Mouse (Mus musculus): ENCODE data around the gene Fam81a. TPM values are rescaled to one million over a fixed set of nuclear protein-coding genes. Genes with fewer than 3 reads are reported as not detected.
A peak's percentile ranks its signal among the peaks of the same experiment; 100 is the strongest.

Gene Fam81a
- polyA plus RNA-seq, 1 experiment from 2014 or later, result 7.2 TPM

GRCm38 (mm10) chr9:70077170-70077569 lies 65.2 kb downstream of the Fam81a start:
- 76% methylated on average over 7 of the region's 7 CpGs for whole genome bisulfite sequencing

GRCm38 (mm10) chr9:70072387-70072786 lies 70.0 kb downstream of the Fam81a start:
- Histone ChIP-seq H3K27ac (no peak overlapping the region), H3K9me3 (no peaks in the 10 kb centered on the region), H3K27me3 (ENCODE audit: insufficient read depth, poor library complexity, severe bottlenecking) (no peaks in the 10 kb centered on the region), H3K36me3 (no peaks in the 10 kb centered on the region), H3K4me3 (no peak overlapping the region), H3K4me1 (replicated peaks) (peaks cover 13% of the 10 kb centered on the region)
- 89% methylated on average over 8 of the region's 8 CpGs for WGBS
- DNase-seq (ENCODE audit: low spot score), result no peak

More at GRCm38 (mm10) chr9:70077170-70077569, 65.2 kb downstream of the Fam81a start:
- Histone ChIP-seq H3K9me3 (no peaks in the 10 kb centered on the region), H3K27me3 (ENCODE audit: insufficient read depth, poor library complexity, severe bottlenecking) (no peaks in the 10 kb centered on the region), H3K4me3 (no peak overlapping the region), H3K36me3 (no peaks in the 10 kb centered on the region), H3K27ac (no peak overlapping the region), H3K4me1 (replicated peaks) (no peaks in the 10 kb centered on the region)
- no peak for DNase-seq (ENCODE audit: low spot score)

- Histone ChIP-seq H3K36me3 (no peaks in the 10 kb centered on the region), H3K4me1 (replicated peaks) (peaks cover 13% of the 10 kb centered on the region), H3K27me3 (ENCODE audit: insufficient read depth, poor library complexity, severe bottlenecking) (no peaks in the 10 kb centered on the region), H3K27ac (no peak overlapping the region), H3K4me3 (no peak overlapping the region), H3K9me3 (no peaks in the 10 kb centered on the region)
- WGBS, result 66% methylated on average over 8 of the region's 8 CpGs
- peak; percentile 17 for DNase-seq (ENCODE audit: low spot score)
Observed at GRCm38 (mm10) chr9:70069961-70070435, 72.4 kb downstream of the Fam81a start.

- Histone ChIP-seq H3K27me3 (ENCODE audit: insufficient read depth, poor library complexity, severe bottlenecking) (no peaks in the 10 kb centered on the region), H3K27ac (no peak overlapping the region), H3K4me3 (no peak overlapping the region), H3K9me3 (no peaks in the 10 kb centered on the region), H3K36me3 (no peaks in the 10 kb centered on the region), H3K4me1 (replicated peaks) (peaks cover 13% of the 10 kb centered on the region)
- WGBS, result 91% methylated on average over 3 of the region's 3 CpGs
- no peak for DNase-seq (ENCODE audit: low spot score)
Observed at GRCm38 (mm10) chr9:70067497-70067896, 74.9 kb downstream of the Fam81a start.

GRCm38 (mm10) chr9:70062012-70062411 lies 80.3 kb downstream of the Fam81a start:
- WGBS, result 88% methylated on average over 3 of the region's 3 CpGs

GRCm38 (mm10) chr9:70053411-70053810 lies 88.9 kb downstream of the Fam81a start:
- H3K4me3 ChIP-seq, result no peak overlapping the region
- no peak overlapping the region for H3K27ac ChIP-seq
- H3K4me1 ChIP-seq (replicated peaks), result peaks cover 24% of the 10 kb centered on the region
- H3K27me3 ChIP-seq (ENCODE audit: insufficient read depth, poor library complexity, severe bottlenecking), result no peaks in the 10 kb centered on the region
- WGBS, result 60% methylated on average over 3 of the region's 3 CpGs
- H3K9me3 ChIP-seq, result peaks cover 4% of the 10 kb centered on the region; the same call in 1 of the 2 replicates
- DNase-seq (ENCODE audit: low spot score), result no peak
- no peaks in the 10 kb centered on the region for H3K36me3 ChIP-seq

More at GRCm38 (mm10) chr9:70062012-70062411, 80.3 kb downstream of the Fam81a start:
- no peak overlapping the region for H3K27ac ChIP-seq
- no peak for DNase-seq (ENCODE audit: low spot score)
- no peaks in the 10 kb centered on the region for H3K27me3 ChIP-seq (ENCODE audit: insufficient read depth, poor library complexity, severe bottlenecking)
- H3K36me3 ChIP-seq, result no peaks in the 10 kb centered on the region
- no peak overlapping the region for H3K4me3 ChIP-seq
- H3K4me1 ChIP-seq (replicated peaks), result no peaks in the 10 kb centered on the region
- H3K9me3 ChIP-seq, result no peaks in the 10 kb centered on the region

DNA sequence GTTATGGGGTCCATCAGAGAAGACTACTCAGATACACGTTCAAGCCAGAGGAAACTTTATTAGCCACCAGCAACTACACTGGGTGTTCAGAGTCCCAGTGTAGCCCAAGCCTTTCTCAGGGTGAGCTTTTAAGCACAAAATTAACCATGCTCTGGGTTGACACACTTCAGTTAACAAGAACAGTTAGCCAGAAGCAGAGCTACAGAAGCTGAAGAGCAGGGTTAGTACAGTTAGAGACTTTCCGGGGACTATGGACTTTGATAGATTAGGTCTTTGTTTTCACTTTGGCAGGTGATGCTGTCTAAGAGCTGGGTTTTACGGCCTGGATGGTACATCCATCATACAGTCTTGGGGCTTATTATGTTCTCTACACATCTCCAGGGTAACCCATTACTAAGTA lies 89.6 kb downstream of the Fam81a start:
- Histone ChIP-seq H3K27ac (no peak overlapping the region), H3K27me3 (ENCODE audit: insufficient read depth, poor library complexity, severe bottlenecking) (no peaks in the 10 kb centered on the region), H3K9me3 (peaks cover 4% of the 10 kb centered on the region; the same call in 1 of the 2 replicates), H3K36me3 (no peaks in the 10 kb centered on the region), H3K4me3 (no peak overlapping the region), H3K4me1 (replicated peaks) (peaks cover 30% of the 10 kb centered on the region)
- WGBS, result 76% methylated on average over 3 of the region's 3 CpGs
- no peak for DNase-seq (ENCODE audit: low spot score)

DNA sequence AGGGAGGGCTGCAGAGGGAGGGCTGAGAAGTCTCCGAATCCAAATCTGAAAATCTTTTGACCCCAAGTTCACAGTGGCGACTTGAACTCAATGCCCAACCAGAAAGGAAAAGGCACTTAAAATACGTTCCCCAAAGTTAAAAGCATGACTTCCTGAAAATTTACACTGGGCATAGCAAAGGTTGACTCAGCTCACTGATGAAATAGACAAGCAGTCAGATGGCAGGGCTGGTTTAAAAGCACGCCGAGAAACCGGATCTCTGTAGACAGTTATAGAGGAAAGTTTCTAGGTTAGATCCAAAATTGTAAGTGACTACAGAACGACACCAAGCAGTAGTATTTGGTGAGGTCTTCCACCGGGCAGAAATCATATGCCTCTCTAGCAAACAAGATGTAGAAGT lies 92.5 kb downstream of the Fam81a start:
- H3K4me3 ChIP-seq, result no peak overlapping the region
- no peak for DNase-seq (ENCODE audit: low spot score)
- no peaks in the 10 kb centered on the region for H3K9me3 ChIP-seq
- H3K4me1 ChIP-seq (replicated peaks), result peaks cover 32% of the 10 kb centered on the region
- no peaks in the 10 kb centered on the region for H3K36me3 ChIP-seq
- H3K27me3 ChIP-seq (ENCODE audit: insufficient read depth, poor library complexity, severe bottlenecking), result no peaks in the 10 kb centered on the region
- peak overlapping the region; percentile 56 for H3K27ac ChIP-seq
- 55% methylated on average over 8 of the region's 8 CpGs for WGBS

GRCm38 (mm10) chr9:70049416-70049783 lies 93.0 kb downstream of the Fam81a start:
- H3K4me1 ChIP-seq (replicated peaks), result peaks cover 32% of the 10 kb centered on the region
- no peaks in the 10 kb centered on the region for H3K36me3 ChIP-seq
- no peak for DNase-seq (ENCODE audit: low spot score)
- no peaks in the 10 kb centered on the region for H3K27me3 ChIP-seq (ENCODE audit: insufficient read depth, poor library complexity, severe bottlenecking)
- H3K4me3 ChIP-seq, result no peak overlapping the region
- H3K9me3 ChIP-seq, result no peaks in the 10 kb centered on the region
- 30% methylated on average over 3 of the region's 3 CpGs for WGBS
- H3K27ac ChIP-seq, result peak overlapping the region; percentile 56

DNA sequence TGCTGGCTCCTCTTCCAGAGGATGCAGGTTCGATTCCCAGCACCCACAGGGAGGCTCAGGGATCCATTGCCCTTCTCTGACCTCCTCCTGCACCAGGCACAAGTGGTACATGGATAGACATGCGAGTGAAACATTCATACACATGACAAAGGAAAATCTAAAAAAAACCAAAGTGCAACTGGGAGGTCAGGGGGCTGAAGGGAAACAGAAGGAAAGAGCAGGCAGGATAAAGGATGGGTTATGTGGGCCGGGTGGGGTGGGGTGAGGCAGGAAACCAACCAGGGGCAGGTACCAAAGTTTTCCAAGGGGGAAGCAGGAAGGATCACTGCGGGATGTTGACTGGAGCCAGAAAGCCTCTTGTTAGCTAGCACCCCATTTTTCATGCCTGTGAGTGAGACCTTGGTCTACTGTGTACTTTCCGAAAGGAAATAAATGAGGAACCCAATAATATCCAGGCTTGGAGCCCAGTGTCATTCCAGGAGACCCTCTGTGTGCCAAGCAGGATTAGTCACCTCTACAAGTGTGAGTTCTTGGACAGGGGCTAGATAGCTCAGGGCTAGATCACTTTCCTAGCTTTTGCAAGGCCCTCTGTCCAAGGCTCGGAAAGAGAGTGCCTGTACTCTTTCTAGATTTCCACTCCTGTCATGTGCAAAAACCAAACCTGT lies 93.5 kb downstream of the Fam81a start:
- H3K4me1 ChIP-seq (replicated peaks), result peaks cover 32% of the 10 kb centered on the region
- H3K4me3 ChIP-seq, result no peak overlapping the region
- H3K27me3 ChIP-seq (ENCODE audit: insufficient read depth, poor library complexity, severe bottlenecking), result no peaks in the 10 kb centered on the region
- H3K9me3 ChIP-seq, result no peaks in the 10 kb centered on the region
- DNase-seq (ENCODE audit: low spot score), result no peak
- peak overlapping the region; percentile 56 for H3K27ac ChIP-seq
- 58% methylated on average over 6 of the region's 6 CpGs for WGBS
- no peaks in the 10 kb centered on the region for H3K36me3 ChIP-seq

- 55% methylated on average over 5 of the region's 5 CpGs for WGBS
- H3K36me3 ChIP-seq, result no peaks in the 10 kb centered on the region
- no peak overlapping the region for H3K4me3 ChIP-seq
- no peak for DNase-seq (ENCODE audit: low spot score)
- H3K27ac ChIP-seq, result no peak overlapping the region
- H3K9me3 ChIP-seq, result no peaks in the 10 kb centered on the region
- peaks cover 32% of the 10 kb centered on the region for H3K4me1 ChIP-seq (replicated peaks)
- H3K27me3 ChIP-seq (ENCODE audit: insufficient read depth, poor library complexity, severe bottlenecking), result no peaks in the 10 kb centered on the region
Observed at GRCm38 (mm10) chr9:70048280-70048679, 94.1 kb downstream of the Fam81a start.

GRCm38 (mm10) chr9:70047839-70048238 lies 94.5 kb downstream of the Fam81a start:
- H3K9me3 ChIP-seq, result no peaks in the 10 kb centered on the region
- peaks cover 29% of the 10 kb centered on the region for H3K4me1 ChIP-seq (replicated peaks)
- H3K4me3 ChIP-seq, result no peak overlapping the region
- 74% methylated on average over 3 of the region's 3 CpGs for WGBS
- no peaks in the 10 kb centered on the region for H3K27me3 ChIP-seq (ENCODE audit: insufficient read depth, poor library complexity, severe bottlenecking)
- no peaks in the 10 kb centered on the region for H3K36me3 ChIP-seq
- no peak overlapping the region for H3K27ac ChIP-seq
- DNase-seq (ENCODE audit: low spot score), result no peak

GRCm38 (mm10) chr9:70046255-70046654 lies 96.1 kb downstream of the Fam81a start:
- H3K27ac ChIP-seq, result no peak overlapping the region
- no peak overlapping the region for H3K4me3 ChIP-seq
- 91% methylated on average over 6 of the region's 6 CpGs for WGBS
- H3K4me1 ChIP-seq (replicated peaks), result peaks cover 29% of the 10 kb centered on the region
- H3K9me3 ChIP-seq, result no peaks in the 10 kb centered on the region
- no peak for DNase-seq (ENCODE audit: low spot score)
- H3K27me3 ChIP-seq (ENCODE audit: insufficient read depth, poor library complexity, severe bottlenecking), result no peaks in the 10 kb centered on the region
- H3K36me3 ChIP-seq, result no peaks in the 10 kb centered on the region
